Mouse (Mus musculus): ENCODE measurements at regions not wholly inside any gene's neighbourhood (a gene's known extent, or its start where the extent isn't known, plus 50 kb on each side); places are given as distances from the start of the nearest gene placed in this dataset.

DNA sequence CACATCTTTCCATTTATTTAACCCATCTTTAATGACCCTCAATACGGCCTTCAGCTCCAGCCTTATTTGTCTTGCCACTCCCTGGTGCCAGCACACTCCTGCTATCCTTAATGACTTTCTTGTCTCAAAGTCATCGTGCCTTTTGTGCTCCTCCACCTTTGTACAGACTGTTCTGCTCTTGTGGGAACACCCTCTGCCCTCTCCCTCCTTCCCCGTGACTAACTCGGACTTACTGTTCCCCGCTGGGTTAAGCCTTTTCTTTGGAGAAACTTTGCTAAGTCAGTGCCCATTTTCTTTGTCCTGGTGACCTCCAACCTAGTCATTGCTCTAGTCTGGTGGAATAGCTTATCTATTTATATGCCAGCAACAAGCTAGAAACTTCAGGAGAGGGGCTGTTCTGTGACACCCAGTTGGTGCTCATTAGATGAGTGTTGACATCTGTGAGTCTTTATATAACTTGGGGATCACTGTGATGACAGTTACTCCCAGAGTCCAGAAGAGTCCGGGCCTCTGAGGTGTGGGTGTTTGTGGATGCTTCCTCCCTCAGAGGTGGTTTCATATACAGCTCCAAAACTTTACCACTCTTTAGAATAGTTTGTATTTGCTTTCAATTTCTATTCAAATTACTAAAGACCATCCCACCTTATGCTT is 63.3 kb upstream of the Cerkl start:
- Histone ChIP-seq H3K4me3 (ENCODE audit: extremely low read depth, insufficient read depth, insufficient read length) (no peak overlapping the region), H3K36me3 (ENCODE audit: control insufficient read depth, insufficient read depth, low read length) (no peaks in the 10 kb centered on the region), H3K4me1 (ENCODE audit: control insufficient read depth, insufficient read depth, insufficient read length) (no peaks in the 10 kb centered on the region), H3K27me3 (ENCODE audit: control insufficient read depth, insufficient read depth, low read length) (no peaks in the 10 kb centered on the region), H3K27ac (ENCODE audit: insufficient read depth, low read length) (no peak overlapping the region)
- no peak for TF ChIP-seq POLR2A (IDR thresholded peaks at IDR 0.05; ENCODE audit: low read depth, low read length)
- TF ChIP-seq CTCF (IDR thresholded peaks at IDR 0.05; ENCODE audit: extremely low read depth, insufficient read depth, insufficient read length, insufficient replicate concordance) = no peak
- WGBS = 89% methylated on average over 6 of the region's 6 CpGs
- no peak for DNase-seq (ENCODE audit: low read depth in 1 of 2, low spot score in 2 of 2)

- no peak overlapping the region for H3K27ac ChIP-seq (ENCODE audit: insufficient read depth, low read length)
- H3K4me1 ChIP-seq (ENCODE audit: control insufficient read depth, insufficient read depth, insufficient read length) = no peaks in the 10 kb centered on the region
- H3K27me3 ChIP-seq (ENCODE audit: control insufficient read depth, insufficient read depth, low read length) = no peaks in the 10 kb centered on the region
- no peaks in the 10 kb centered on the region for H3K36me3 ChIP-seq (ENCODE audit: control insufficient read depth, insufficient read depth, low read length)
- 93% methylated on average over 4 of the region's 4 CpGs for WGBS
- no peak for DNase-seq (ENCODE audit: low read depth in 1 of 2, low spot score in 2 of 2)
- TF ChIP-seq CTCF (IDR thresholded peaks at IDR 0.05; ENCODE audit: extremely low read depth, insufficient read depth, insufficient read length, insufficient replicate concordance) = no peak
- no peak for TF ChIP-seq POLR2A (IDR thresholded peaks at IDR 0.05; ENCODE audit: low read depth, low read length)
- no peak overlapping the region for H3K4me3 ChIP-seq (ENCODE audit: extremely low read depth, insufficient read depth, insufficient read length)
These were observed 66.9 kb upstream of the Cerkl start for GRCm38 (mm10) chr2:79523441-79523840.

- H3K27me3 ChIP-seq (ENCODE audit: control insufficient read depth, insufficient read depth, low read length) = no peaks in the 10 kb centered on the region
- 91% methylated on average over 5 of the region's 5 CpGs for WGBS
These were observed 70.9 kb upstream of the Cerkl start for GRCm38 (mm10) chr2:79527529-79527928.

GRCm38 (mm10) chr2:79528347-79528990 is 71.9 kb upstream of the Cerkl start:
- TF ChIP-seq POLR2A (IDR thresholded peaks at IDR 0.05; ENCODE audit: low read depth, low read length) = no peak
- no peak for TF ChIP-seq CTCF (IDR thresholded peaks at IDR 0.05; ENCODE audit: extremely low read depth, insufficient read depth, insufficient read length, insufficient replicate concordance)
- no peak for DNase-seq (ENCODE audit: low read depth in 1 of 2, low spot score in 2 of 2)
- WGBS = 91% methylated on average over 18 of the region's 18 CpGs
- Histone ChIP-seq H3K4me1 (ENCODE audit: control insufficient read depth, insufficient read depth, insufficient read length) (no peaks in the 10 kb centered on the region), H3K4me3 (ENCODE audit: extremely low read depth, insufficient read depth, insufficient read length) (no peak overlapping the region), H3K36me3 (ENCODE audit: control insufficient read depth, insufficient read depth, low read length) (no peaks in the 10 kb centered on the region), H3K27me3 (ENCODE audit: control insufficient read depth, insufficient read depth, low read length) (no peaks in the 10 kb centered on the region), H3K27ac (ENCODE audit: insufficient read depth, low read length) (no peak overlapping the region)

More at GRCm38 (mm10) chr2:79527529-79527928, 70.9 kb upstream of the Cerkl start:
- no peak for DNase-seq (ENCODE audit: low read depth in 1 of 2, low spot score in 2 of 2)
- H3K36me3 ChIP-seq (ENCODE audit: control insufficient read depth, insufficient read depth, low read length) = no peaks in the 10 kb centered on the region
- no peak overlapping the region for H3K4me3 ChIP-seq (ENCODE audit: extremely low read depth, insufficient read depth, insufficient read length)
- H3K4me1 ChIP-seq (ENCODE audit: control insufficient read depth, insufficient read depth, insufficient read length) = no peaks in the 10 kb centered on the region
- TF ChIP-seq CTCF (IDR thresholded peaks at IDR 0.05; ENCODE audit: extremely low read depth, insufficient read depth, insufficient read length, insufficient replicate concordance) (no peak), POLR2A (IDR thresholded peaks at IDR 0.05; ENCODE audit: low read depth, low read length) (no peak)
- no peak overlapping the region for H3K27ac ChIP-seq (ENCODE audit: insufficient read depth, low read length)

- Histone ChIP-seq H3K36me3 (ENCODE audit: control insufficient read depth, insufficient read depth, low read length) (no peaks in the 10 kb centered on the region), H3K27me3 (ENCODE audit: control insufficient read depth, insufficient read depth, low read length) (no peaks in the 10 kb centered on the region), H3K27ac (ENCODE audit: insufficient read depth, low read length) (no peak overlapping the region), H3K4me1 (ENCODE audit: control insufficient read depth, insufficient read depth, insufficient read length) (no peaks in the 10 kb centered on the region), H3K4me3 (ENCODE audit: extremely low read depth, insufficient read depth, insufficient read length) (no peak overlapping the region)
- TF ChIP-seq POLR2A (IDR thresholded peaks at IDR 0.05; ENCODE audit: low read depth, low read length) (no peak), CTCF (IDR thresholded peaks at IDR 0.05; ENCODE audit: extremely low read depth, insufficient read depth, insufficient read length, insufficient replicate concordance) (no peak)
- 86% methylated on average over 2 of the region's 2 CpGs for whole genome bisulfite sequencing
- DNase-seq (ENCODE audit: low read depth in 1 of 2, low spot score in 2 of 2) = no peak
These were observed 72.6 kb upstream of the Cerkl start for GRCm38 (mm10) chr2:79529185-79529584.

DNA sequence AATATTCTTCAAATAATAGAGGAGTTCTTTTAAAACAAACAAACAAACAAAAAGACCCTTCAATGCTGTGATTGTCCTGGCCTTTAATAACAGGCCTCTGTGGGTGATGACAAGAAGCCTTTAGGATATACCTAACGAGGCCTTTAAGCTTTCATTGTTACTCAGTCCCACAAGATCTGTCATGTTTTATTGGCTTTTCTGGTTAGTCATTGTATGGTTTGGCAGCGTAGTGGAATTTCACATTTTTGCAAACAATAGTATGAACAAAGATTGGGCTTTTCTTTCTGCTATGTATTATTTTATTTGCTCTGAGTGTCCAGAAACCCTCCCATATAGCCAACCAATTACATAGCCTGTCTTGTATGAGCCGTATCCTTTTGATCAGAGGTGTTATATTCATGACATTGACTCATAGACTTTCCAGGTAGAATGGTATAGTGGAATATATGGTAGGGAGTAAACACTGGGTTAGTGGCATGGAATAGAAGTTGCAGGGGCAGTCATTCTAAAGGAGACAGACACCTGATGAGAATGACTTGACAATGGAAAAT is 76.1 kb upstream of the Cerkl start:
- H3K27me3 ChIP-seq (ENCODE audit: control insufficient read depth, insufficient read depth, low read length) = no peaks in the 10 kb centered on the region
- 91% methylated on average over 3 of the region's 3 CpGs for WGBS
- no peak for DNase-seq (ENCODE audit: low read depth in 1 of 2, low spot score in 2 of 2)

More for the DNA sequence above, 76.1 kb upstream of the Cerkl start:
- H3K36me3 ChIP-seq (ENCODE audit: control insufficient read depth, insufficient read depth, low read length) = no peaks in the 10 kb centered on the region
- TF ChIP-seq CTCF (IDR thresholded peaks at IDR 0.05; ENCODE audit: extremely low read depth, insufficient read depth, insufficient read length, insufficient replicate concordance) (no peak), POLR2A (IDR thresholded peaks at IDR 0.05; ENCODE audit: low read depth, low read length) (no peak)
- no peaks in the 10 kb centered on the region for H3K4me1 ChIP-seq (ENCODE audit: control insufficient read depth, insufficient read depth, insufficient read length)
- no peak overlapping the region for H3K4me3 ChIP-seq (ENCODE audit: extremely low read depth, insufficient read depth, insufficient read length)
- H3K27ac ChIP-seq (ENCODE audit: insufficient read depth, low read length) = no peak overlapping the region

Measured in spleen, adult 2 months (tissue).